Comparison of ENCODE assay signal across 11 mouse cellular contexts in genomic region chr4:47881560-47881959, GRCm38 (mm10).
DNase-seq lines count a peak whose midpoint lies in the region; ATAC-seq and TF ChIP-seq lines count a peak whose summit lies in the region.
"Had no signal": no experiment of that assay in that cellular context is flagged by ENCODE, and none has a peak within 500 bp of the region (broad histone marks: within the 10 kb centered on the region; RNA-seq: fewer than 3 reads in every experiment).

No protein-coding gene starts in this region.

- no peak overlapping the region for H3K4me3 ChIP-seq in hindbrain, embryonic 15.5 days
- no peak overlapping the region for H3K4me3 ChIP-seq in hindbrain, embryonic 11.5 days (ENCODE audit: low read depth, low read length)
- peak overlapping the region; percentile 29; the same call in 1 of the 2 replicates for H3K4me3 ChIP-seq in layer of hippocampus, adult 2 months
- no peak overlapping the region for H3K4me3 ChIP-seq in neural tube, embryonic 14.5 days (ENCODE audit: low read depth, low read length)
- H3K4me3 ChIP-seq in lung, adult 2 months (replicated peaks; ENCODE audit: extremely low read depth, low read depth, low read length): no peak overlapping the region
- H3K4me3 ChIP-seq: megakaryocyte, embryonic 14.5 days had no signal

- no peaks in the 10 kb centered on the region for H3K36me3 ChIP-seq in hindbrain, embryonic 15.5 days
- no peaks in the 10 kb centered on the region for H3K36me3 ChIP-seq in hindbrain, embryonic 11.5 days (ENCODE audit: control insufficient read depth, insufficient read depth, low read length)
- H3K36me3 ChIP-seq in neural tube, embryonic 14.5 days (ENCODE audit: control insufficient read depth, insufficient read depth, low read length): no peaks in the 10 kb centered on the region

- H3K4me2 ChIP-seq in hindbrain, embryonic 15.5 days: no peak overlapping the region
- H3K4me2 ChIP-seq in hindbrain, embryonic 11.5 days (replicated peaks; ENCODE audit: low read depth, low read length): no peak overlapping the region
- H3K4me2 ChIP-seq in neural tube, embryonic 14.5 days (ENCODE audit: low read depth, low read length): no peak overlapping the region

- ATAC-seq in hindbrain, embryonic 15.5 days (ENCODE audit: low FRiP score, low read depth): peak; percentile 59
- ATAC-seq in hindbrain, embryonic 11.5 days (ENCODE audit: low FRiP score): no peak
- ATAC-seq in neural tube, embryonic 14.5 days (ENCODE audit: low read depth): 0 out of 2 replicates have a peak, but pooled peaks have one; percentile 58

- no peaks in the 10 kb centered on the region for H3K4me1 ChIP-seq in hindbrain, embryonic 15.5 days (replicated peaks)
- no peaks in the 10 kb centered on the region for H3K4me1 ChIP-seq in hindbrain, embryonic 11.5 days (replicated peaks; ENCODE audit: control insufficient read depth, insufficient read depth, low read length)
- H3K4me1 ChIP-seq in neural tube, embryonic 14.5 days (ENCODE audit: control insufficient read depth, insufficient read depth, low read length): peaks cover 7% of the 10 kb centered on the region; the same call in 1 of the 2 replicates
- no peaks in the 10 kb centered on the region for H3K4me1 ChIP-seq in lung, adult 2 months (ENCODE audit: control insufficient read depth, insufficient read depth, low read length)
- H3K4me1 ChIP-seq: megakaryocyte, embryonic 14.5 days had no signal

- 51% methylated on average over 9 of the region's 9 CpGs for WGBS in hindbrain, embryonic 15.5 days
- WGBS in hindbrain, embryonic 11.5 days: 77% methylated on average over 9 of the region's 9 CpGs
- 50% methylated on average over 9 of the region's 9 CpGs for WGBS in neural tube, embryonic 14.5 days
- WGBS in lung, adult 2 months: 56% methylated on average over 9 of the region's 9 CpGs

- no peak for TF ChIP-seq POLR2A in lung, adult 2 months (IDR thresholded peaks at IDR 0.05; ENCODE audit: borderline replicate concordance, extremely low read depth, low read depth, low read length)

- H3K27ac ChIP-seq in hindbrain, embryonic 15.5 days (replicated peaks): peak overlapping the region; percentile 44; the same call in 1 of the 2 replicates
- no peak overlapping the region for H3K27ac ChIP-seq in hindbrain, embryonic 11.5 days (ENCODE audit: low read depth, low read length)
- peak overlapping the region; percentile 82 for H3K27ac ChIP-seq in layer of hippocampus, adult 2 months
- H3K27ac ChIP-seq in neural tube, embryonic 14.5 days (ENCODE audit: low read depth, low read length): no peak overlapping the region; the same call in 1 of the 2 replicates
- H3K27ac ChIP-seq: kidney, postnatal 0 days; liver, embryonic 14.5 days had no signal

- no peak for DNase-seq in hindbrain, embryonic 11.5 days (ENCODE audit: low spot score)
- peak; percentile 67 for DNase-seq in cerebellum, adult 8-10 months
- DNase-seq in layer of hippocampus, adult 2 months (ENCODE audit: low spot score in 2 of 2): peak; percentile 67 to 87
- no peak for DNase-seq in lung, adult 2 months
- DNase-seq in urinary bladder, postnatal 36 days (ENCODE audit: low spot score in 2 of 2): no peak
- no peak for DNase-seq in kidney, postnatal 10 days

- no peaks in the 10 kb centered on the region for H3K27me3 ChIP-seq in hindbrain, embryonic 15.5 days
- H3K27me3 ChIP-seq in hindbrain, embryonic 11.5 days (ENCODE audit: control insufficient read depth, insufficient read depth, low read length): no peaks in the 10 kb centered on the region
- no peaks in the 10 kb centered on the region for H3K27me3 ChIP-seq in neural tube, embryonic 14.5 days (ENCODE audit: control insufficient read depth, insufficient read depth, low read length)
- H3K27me3 ChIP-seq: megakaryocyte, embryonic 14.5 days had no signal

- no peaks in the 10 kb centered on the region for H3K9me3 ChIP-seq in hindbrain, embryonic 15.5 days
- H3K9me3 ChIP-seq in hindbrain, embryonic 11.5 days (ENCODE audit: control insufficient read depth, low read length): no peaks in the 10 kb centered on the region
- no peaks in the 10 kb centered on the region for H3K9me3 ChIP-seq in neural tube, embryonic 14.5 days (ENCODE audit: control insufficient read depth, low read length)
- H3K9me3 ChIP-seq: megakaryocyte, embryonic 14.5 days had no signal

- no peak for TF ChIP-seq CTCF in layer of hippocampus, adult 2 months (conservative IDR thresholded peaks at IDR 0.05)
- no peak for TF ChIP-seq CTCF in lung, adult 2 months (IDR thresholded peaks at IDR 0.05; ENCODE audit: insufficient read depth, low read length)

- no peak overlapping the region for H3K9ac ChIP-seq in hindbrain, embryonic 15.5 days
- H3K9ac ChIP-seq in hindbrain, embryonic 11.5 days (ENCODE audit: low read depth, low read length): no peak overlapping the region
- no peak overlapping the region for H3K9ac ChIP-seq in neural tube, embryonic 14.5 days (replicated peaks; ENCODE audit: low read depth, low read length)
- H3K9ac ChIP-seq: liver, embryonic 14.5 days had no signal

Comparison
In these comparisons a context has a peak if more than half of its experiments do, and no peak if none do; other contexts are left out.
1. H3K27ac ChIP-seq: peak in hindbrain, embryonic 15.5 days (single experiment) and layer of hippocampus, adult 2 months (single experiment); none in hindbrain, embryonic 11.5 days (single experiment) and neural tube, embryonic 14.5 days (single experiment).
2. DNase-seq: peak in cerebellum, adult 8-10 months (single experiment) and layer of hippocampus, adult 2 months (2 of 2); none in hindbrain, embryonic 11.5 days (single experiment), lung, adult 2 months (single experiment), urinary bladder, postnatal 36 days (0 of 2) and kidney, postnatal 10 days (single experiment).